Mouse (Mus musculus): ENCODE results near the gene Prom1. TPM values are rescaled to one million over a fixed set of nuclear protein-coding genes. Genes with fewer than 3 reads are reported as not detected.

The Prom1 gene
- polyA plus RNA-seq, 1 experiment from 2014 or later = 120 TPM

GRCm38 (mm10) chr5:43948748-43949275 is 153.0 kb downstream of the Prom1 start:
- H3K36me3 ChIP-seq = no peaks in the 10 kb centered on the region
- H3K4me1 ChIP-seq = peaks cover 32% of the 10 kb centered on the region
- H3K27me3 ChIP-seq (ENCODE audit: low read depth, poor library complexity, severe bottlenecking) = no peaks in the 10 kb centered on the region
- peak overlapping the region; percentile 82 for H3K27ac ChIP-seq
- 2% methylated on average over 8 of the region's 8 CpGs for WGBS
- H3K4me3 ChIP-seq = peak overlapping the region; percentile 50
- peak; percentile 54 for DNase-seq (ENCODE audit: low spot score)
- no peaks in the 10 kb centered on the region for H3K9me3 ChIP-seq (replicated peaks)

- WGBS = 1% methylated on average over 27 of the region's 27 CpGs
Observed at GRCm38 (mm10) chr5:43948111-43948743, 153.6 kb downstream of the Prom1 start.

GRCm38 (mm10) chr5:43947330-43947977 is 154.4 kb downstream of the Prom1 start:
- H3K4me1 ChIP-seq = peaks cover 30% of the 10 kb centered on the region
- no peak for DNase-seq (ENCODE audit: low spot score)
- peak overlapping the region; percentile 69; the same call in 1 of the 2 replicates for H3K27ac ChIP-seq
- H3K36me3 ChIP-seq = no peaks in the 10 kb centered on the region
- WGBS = 18% methylated on average over 9 of the region's 9 CpGs
- H3K27me3 ChIP-seq (ENCODE audit: low read depth, poor library complexity, severe bottlenecking) = no peaks in the 10 kb centered on the region
- H3K9me3 ChIP-seq (replicated peaks) = no peaks in the 10 kb centered on the region
- peak overlapping the region; percentile 50 for H3K4me3 ChIP-seq

More at GRCm38 (mm10) chr5:43948111-43948743, 153.6 kb downstream of the Prom1 start:
- Histone ChIP-seq H3K4me3 (peak overlapping the region; percentile 50), H3K9me3 (replicated peaks) (no peaks in the 10 kb centered on the region), H3K27ac (peak overlapping the region; percentile 69), H3K4me1 (peaks cover 30% of the 10 kb centered on the region), H3K27me3 (ENCODE audit: low read depth, poor library complexity, severe bottlenecking) (no peaks in the 10 kb centered on the region), H3K36me3 (no peaks in the 10 kb centered on the region)
- peak; percentile 83 for DNase-seq (ENCODE audit: low spot score)

Other genes with a start within 250 kb of the Prom1 start
- 8.6 and 10.7 TPM in 2 replicates for gene Cd38, start 233.5 kb downstream of the Prom1 start, polyA plus RNA-seq (2016; fragmentation: Nextera tagmentation; extraction: Ambion mirVana)
- 2.2 TPM in 1 of 2 replicates, not detected in the other for gene Gm7879, start 188.9 kb downstream of the Prom1 start, polyA plus RNA-seq (2016; fragmentation: Nextera tagmentation; extraction: Ambion mirVana)
- gene Fgfbp1, start 120.3 kb downstream of the Prom1 start, polyA plus RNA-seq (2016; fragmentation: Nextera tagmentation; extraction: Ambion mirVana) = 0.55 and 1.5 TPM in 2 replicates
- 30.5 and 32.4 TPM in 2 replicates for gene Tapt1, start 124.6 kb upstream of the Prom1 start, polyA plus RNA-seq (2016; fragmentation: Nextera tagmentation; extraction: Ambion mirVana)